Mouse (Mus musculus) forebrain, postnatal 0 days (tissue): Measurements from ENCODE around the gene Haus5. TPM values are rescaled to one million over a fixed set of nuclear protein-coding genes. Genes with fewer than 3 reads are reported as not detected.

ENCODE experiments used
- ATAC-seq: fragments of 200-750 bp; cut with Nextera tagmentation; 2 replicates; pipeline ENCODE4 v1.8.0; 2017; ENCODE audit warnings: mild to moderate bottlenecking, moderate library complexity
- DNase-seq: peaks from one replicate; pipeline ENCODE4 v3.0.0-alpha.2; 2015
- H3K27ac ChIP-seq: fragments of 300-500 bp; sonication (generic); 2 replicates; pipeline ENCODE4 v1.5.1; 2014; ENCODE audit warnings: low read depth, mild to moderate bottlenecking, antibody characterized with exemption, low read length, moderate library complexity, mixed read lengths
- H3K27me3 ChIP-seq: fragments of 300-500 bp; sonication (generic); 2 replicates; pipeline ENCODE4 v1.6.1; 2014; ENCODE audit warnings: mild to moderate bottlenecking, low read length, mixed read lengths; ENCODE audit not compliant: insufficient read depth
- H3K36me3 ChIP-seq: fragments of 300-500 bp; sonication (generic); 2 replicates; pipeline ENCODE4 v1.6.1; 2014; ENCODE audit warnings: mild to moderate bottlenecking, moderate library complexity; ENCODE audit not compliant: insufficient read depth
- H3K4me1 ChIP-seq: fragments of 300-500 bp; sonication (generic); 2 replicates; pipeline ENCODE4 v1.6.1; 2014; ENCODE audit warnings: antibody characterized with exemption; ENCODE audit not compliant: insufficient read depth
- H3K4me2 ChIP-seq: fragments of 300-500 bp; sonication (generic); 2 replicates; pipeline ENCODE4 v1.6.1; 2014; ENCODE audit warnings: low read depth, mild to moderate bottlenecking, moderate library complexity
- H3K4me3 ChIP-seq: fragments of 300-500 bp; sonication (generic); 2 replicates; pipeline ENCODE4 v1.5.1; 2014; ENCODE audit warnings: low read depth, low read length, mixed read lengths
- H3K9ac ChIP-seq: fragments of 300-500 bp; sonication (generic); 2 replicates; pipeline ENCODE4 v1.6.1; 2014; ENCODE audit warnings: mild to moderate bottlenecking
- H3K9me3 ChIP-seq: fragments of 300-500 bp; sonication (generic); 2 replicates; pipeline ENCODE4 v1.6.1; 2016; ENCODE audit warnings: low read length
- CTCF ChIP-seq: sonication (generic); IDR thresholded peaks from 2 replicates; pipeline ENCODE4 v1.5.1; 2016; ENCODE audit warnings: antibody characterized with exemption, control low read depth, low read depth
- WGBS: fragments of 180-500 bp; shearing (Covaris S2); extraction: QIAGEN DNeasy Blood & Tissue Kit; methylation state at CpG from one replicate; pipeline ENCODE4 v1.1.7; 2014; 5-methylcytosine and 5-hydroxymethylcytosine counted together
- polyA plus RNA-seq: library from polyadenylated mRNA; unstranded; fragments of >200 nt; fragmentation: Nextera tagmentation; extraction: Ambion mirVana; gene quantifications from 2 replicates; pipeline ENCODE4 v1.2.1, GENCODE M21; 2015
- total RNA-seq: library from RNA; depleted of rRNA; stranded (reverse); fragments of >200 nt; gene quantifications from 2 replicates; pipeline ENCODE4 v1.2.3, GENCODE M21; 2014

Haus5 gene
- total and polyA plus RNA-seq, 2 experiments from 2014 or later, result 16.3 to 17.7 TPM

- Histone ChIP-seq H3K9ac (peak within 1 kb of the TSS; percentile 88), H3K9me3 (no peaks in the 10 kb centered on the region), H3K4me1 (0 out of 2 replicates have a peak, but pooled peaks cover 4% of the 10 kb centered on the region), H3K4me3 (peak within 1 kb of the TSS; percentile 92), H3K27me3 (no peaks in the 10 kb centered on the region), H3K36me3 (peaks cover 50% of the 10 kb centered on the region), H3K4me2 (peak within 1 kb of the TSS; percentile 96), H3K27ac (peak within 1 kb of the TSS; percentile 81)
- no peak for TF ChIP-seq CTCF
- ATAC-seq (peak; percentile 100), DNase-seq (peak; percentile 99)
- 2% methylated on average over 59 of the region's 59 CpGs for WGBS
Measured at GRCm38 (mm10) chr7:30649591-30650540, 14.9 kb downstream of the Haus5 start, which contains the start of gene Rbm42. Rbm42 (minus strand) TSS chr7:30650317.

- ATAC-seq (no peak), DNase-seq (no peak)
- H3K36me3 ChIP-seq, result peaks cover 45% of the 10 kb centered on the region
- TF ChIP-seq CTCF, result no peak
- no peaks in the 10 kb centered on the region for H3K9me3 ChIP-seq
- WGBS, result 30% methylated on average over 4 of the region's 4 CpGs
- H3K4me2 ChIP-seq, result no peak overlapping the region
- H3K4me3 ChIP-seq, result no peak overlapping the region
- no peak overlapping the region for H3K27ac ChIP-seq
- peaks cover 27% of the 10 kb centered on the region for H3K27me3 ChIP-seq
- H3K9ac ChIP-seq, result no peak overlapping the region
- no peaks in the 10 kb centered on the region for H3K4me1 ChIP-seq
Measured at GRCm38 (mm10) chr7:30639083-30639482, 25.7 kb downstream of the Haus5 start.

GRCm38 (mm10) chr7:30636395-30636794 lies 28.4 kb downstream of the Haus5 start:
- Histone ChIP-seq H3K27me3 (peaks cover 52% of the 10 kb centered on the region), H3K4me2 (no peak overlapping the region), H3K9me3 (no peaks in the 10 kb centered on the region), H3K9ac (no peak overlapping the region), H3K4me1 (no peaks in the 10 kb centered on the region), H3K36me3 (peaks cover 18% of the 10 kb centered on the region), H3K27ac (no peak overlapping the region), H3K4me3 (no peak overlapping the region)
- TF ChIP-seq CTCF, result no peak
- WGBS, result 34% methylated on average over 11 of the region's 11 CpGs
- ATAC-seq, result no peak
- DNase-seq, result no peak

- Histone ChIP-seq H3K4me1 (no peaks in the 10 kb centered on the region), H3K9ac (no peak within 1 kb of the TSS), H3K27me3 (peaks cover 54% of the 10 kb centered on the region), H3K36me3 (peaks cover 11% of the 10 kb centered on the region), H3K4me2 (no peak within 1 kb of the TSS), H3K4me3 (no peak within 1 kb of the TSS), H3K9me3 (no peaks in the 10 kb centered on the region), H3K27ac (no peak within 1 kb of the TSS)
- no peak for TF ChIP-seq CTCF
- 8% methylated on average over 5 of the region's 5 CpGs for WGBS
- no peak for DNase-seq
- no peak for ATAC-seq
Measured at GRCm38 (mm10) chr7:30635752-30636151, 29.0 kb downstream of the Haus5 start, which contains the start of gene Etv2. Etv2 (minus strand) TSS chr7:30635852.

GRCm38 (mm10) chr7:30634621-30635020 lies 30.2 kb downstream of the Haus5 start:
- Histone ChIP-seq H3K4me2 (no peak overlapping the region), H3K4me1 (no peaks in the 10 kb centered on the region), H3K9ac (no peak overlapping the region), H3K36me3 (peaks cover under 1% of the 10 kb centered on the region; the same call in 1 of the 2 replicates), H3K27ac (no peak overlapping the region), H3K4me3 (peak overlapping the region; percentile 9; the same call in 1 of the 2 replicates), H3K27me3 (peaks cover 54% of the 10 kb centered on the region), H3K9me3 (no peaks in the 10 kb centered on the region)
- ATAC-seq (peak; percentile 72), DNase-seq (peak; percentile 40)
- TF ChIP-seq CTCF, result peak; percentile 68
- 1% methylated on average over 20 of the region's 20 CpGs for WGBS

- no peak overlapping the region for H3K4me3 ChIP-seq
- H3K27me3 ChIP-seq, result peaks cover 54% of the 10 kb centered on the region
- ATAC-seq (no peak), DNase-seq (no peak)
- H3K4me2 ChIP-seq, result no peak overlapping the region
- WGBS, result 4% methylated on average over 27 of the region's 27 CpGs
- H3K9ac ChIP-seq, result no peak overlapping the region
- no peaks in the 10 kb centered on the region for H3K4me1 ChIP-seq
- H3K36me3 ChIP-seq, result no peaks in the 10 kb centered on the region
- no peak overlapping the region for H3K27ac ChIP-seq
- H3K9me3 ChIP-seq, result no peaks in the 10 kb centered on the region
- TF ChIP-seq CTCF, result no peak
Measured at GRCm38 (mm10) chr7:30633762-30634412, 30.9 kb downstream of the Haus5 start.

- Histone ChIP-seq H3K9me3 (no peaks in the 10 kb centered on the region), H3K27me3 (peaks cover 27% of the 10 kb centered on the region), H3K9ac (no peak overlapping the region), H3K4me1 (no peaks in the 10 kb centered on the region), H3K27ac (no peak overlapping the region), H3K4me3 (no peak overlapping the region), H3K4me2 (no peak overlapping the region), H3K36me3 (no peaks in the 10 kb centered on the region)
- DNase-seq, result no peak
- TF ChIP-seq CTCF, result no peak
- no peak for ATAC-seq
Measured at GRCm38 (mm10) chr7:30629013-30629412, 35.8 kb downstream of the Haus5 start.
